Mouse (Mus musculus): ENCODE data around the gene Foxp4. TPM values are rescaled to one million over a fixed set of nuclear protein-coding genes. Genes with fewer than 3 reads are reported as not detected.

Foxp4 gene
- polyA plus RNA-seq, 2 experiments, result 3.5 to 9.4 TPM

DNA sequence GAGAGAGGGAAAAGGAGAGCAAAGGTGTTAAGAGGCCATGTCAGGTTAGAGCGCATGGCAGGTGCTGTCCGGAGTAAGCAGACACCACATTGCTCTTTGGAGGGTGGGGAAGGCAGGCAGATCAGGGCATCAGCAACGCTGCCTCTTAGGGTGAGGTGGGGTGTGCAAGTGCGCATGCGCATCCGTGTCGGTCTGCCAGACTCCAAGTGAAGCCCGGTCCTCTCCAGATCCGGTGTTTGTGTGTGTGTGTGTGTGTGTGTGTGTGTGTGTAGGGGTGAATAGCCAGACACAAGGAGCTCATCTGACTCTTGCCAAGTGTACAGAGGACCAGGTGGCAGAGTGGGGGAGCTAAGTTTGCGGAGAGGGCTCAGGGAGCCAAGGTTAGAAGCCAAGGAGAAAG is 58.4 kb downstream of the Foxp4 start:
- Histone ChIP-seq H3K4me1 (replicated peaks; ENCODE audit: control insufficient read depth in 2 of 2, insufficient read depth in 2 of 2, low read length in 1 of 2) (no peaks in the 10 kb centered on the region), H3K4me3 (ENCODE audit: insufficient read depth in 1 of 2, low read depth in 2 of 2, low read length in 2 of 2) (no peak overlapping the region), H3K36me3 (replicated peaks; ENCODE audit: control insufficient read depth, insufficient read depth, low read depth) (0 out of 2 replicates have a peak, but pooled peaks cover 2% of the 10 kb centered on the region), H3K9ac (replicated peaks) (no peak overlapping the region), H3K9me3 (ENCODE audit: control insufficient read depth, low read length) (no peaks in the 10 kb centered on the region), H3K27me3 (ENCODE audit: control insufficient read depth, insufficient read depth, low read length) (no peaks in the 10 kb centered on the region), H3K4me2 (ENCODE audit: low read depth) (no peak overlapping the region), H3K27ac (no peak overlapping the region)
- ATAC-seq (ENCODE audit: insufficient read depth) (no peak), DNase-seq (ENCODE audit: low read depth in 3 of 3, low spot score in 3 of 3) (no peak)
- TF ChIP-seq EP300 (IDR thresholded peaks at IDR 0.05; ENCODE audit: low read depth) (no peak), CTCF (IDR thresholded peaks at IDR 0.05; ENCODE audit: low read depth) (no peak)
- WGBS (ENCODE audit: insufficient replicate concordance), result 61% methylated on average over 10 of the region's 10 CpGs

DNA sequence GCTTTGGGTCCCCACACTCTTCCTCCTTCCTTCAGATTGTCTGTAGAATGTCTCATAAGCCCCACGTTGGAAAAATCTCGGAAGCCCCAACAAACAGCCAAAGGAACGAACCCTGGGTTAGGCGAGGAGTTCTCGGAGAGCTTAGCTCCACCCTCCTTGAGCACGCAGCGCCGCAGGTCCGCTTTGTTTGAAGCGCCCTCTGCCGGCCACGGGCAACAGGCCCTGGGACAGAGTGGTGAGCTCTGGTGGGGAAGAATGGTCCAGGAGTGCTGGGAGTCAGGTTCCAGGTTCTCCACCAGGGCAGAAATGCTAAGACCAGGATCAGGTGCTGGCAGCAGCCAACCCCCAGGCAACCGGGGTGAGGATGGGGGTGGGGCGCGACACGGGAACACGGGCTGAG is 59.9 kb downstream of the Foxp4 start:
- H3K4me3 ChIP-seq (ENCODE audit: insufficient read depth in 1 of 2, low read depth in 2 of 2, low read length in 2 of 2), result no peak overlapping the region
- WGBS (ENCODE audit: insufficient replicate concordance), result 1% methylated on average over 17 of the region's 17 CpGs
- no peak for TF ChIP-seq EP300 (IDR thresholded peaks at IDR 0.05; ENCODE audit: low read depth)
- TF ChIP-seq CTCF (IDR thresholded peaks at IDR 0.05; ENCODE audit: low read depth), result peak; percentile 96
- no peaks in the 10 kb centered on the region for H3K27me3 ChIP-seq (ENCODE audit: control insufficient read depth, insufficient read depth, low read length)
- no peak overlapping the region for H3K27ac ChIP-seq
- no peaks in the 10 kb centered on the region for H3K4me1 ChIP-seq (replicated peaks; ENCODE audit: control insufficient read depth in 2 of 2, insufficient read depth in 2 of 2, low read length in 1 of 2)
- peak; percentile 34 to 42 (median 37) for DNase-seq (ENCODE audit: low read depth in 3 of 3, low spot score in 3 of 3)
- ATAC-seq (ENCODE audit: insufficient read depth), result peak; percentile 67
- no peaks in the 10 kb centered on the region for H3K9me3 ChIP-seq (ENCODE audit: control insufficient read depth, low read length)
- peak overlapping the region; percentile 34; the same call in 1 of the 2 replicates for H3K4me2 ChIP-seq (ENCODE audit: low read depth)
- H3K9ac ChIP-seq (replicated peaks), result no peak overlapping the region
- H3K36me3 ChIP-seq (replicated peaks; ENCODE audit: control insufficient read depth, insufficient read depth, low read depth), result no peaks in the 10 kb centered on the region

DNA sequence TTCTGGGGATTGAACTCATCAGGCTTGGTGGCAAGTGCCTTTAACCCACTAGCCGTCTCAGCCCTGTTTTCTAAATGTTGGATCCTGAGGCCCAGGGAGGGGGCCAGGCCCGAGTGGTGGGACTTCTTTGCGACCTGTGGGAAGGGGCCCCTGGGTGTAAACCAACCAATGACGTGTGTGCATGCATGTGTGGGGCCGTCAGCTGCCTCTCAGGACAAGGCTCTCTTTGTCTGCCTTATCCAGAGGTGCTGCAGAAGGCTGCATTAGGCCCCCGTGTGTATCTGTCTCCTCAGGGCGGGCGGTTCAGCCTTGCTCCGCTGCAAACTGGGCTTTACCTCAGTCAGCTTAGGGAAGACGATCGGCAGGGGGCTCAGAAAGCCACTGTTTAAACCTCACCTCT is 61.0 kb downstream of the Foxp4 start:
- Histone ChIP-seq H3K4me2 (ENCODE audit: low read depth) (no peak overlapping the region), H3K9ac (replicated peaks) (no peak overlapping the region), H3K4me3 (ENCODE audit: insufficient read depth in 1 of 2, low read depth in 2 of 2, low read length in 2 of 2) (no peak overlapping the region), H3K36me3 (replicated peaks; ENCODE audit: control insufficient read depth, insufficient read depth, low read depth) (no peaks in the 10 kb centered on the region), H3K27ac (no peak overlapping the region), H3K27me3 (ENCODE audit: control insufficient read depth, insufficient read depth, low read length) (no peaks in the 10 kb centered on the region), H3K9me3 (ENCODE audit: control insufficient read depth, low read length) (no peaks in the 10 kb centered on the region), H3K4me1 (replicated peaks; ENCODE audit: control insufficient read depth in 2 of 2, insufficient read depth in 2 of 2, low read length in 1 of 2) (no peaks in the 10 kb centered on the region)
- TF ChIP-seq EP300 (IDR thresholded peaks at IDR 0.05; ENCODE audit: low read depth) (no peak), CTCF (IDR thresholded peaks at IDR 0.05; ENCODE audit: low read depth) (no peak)
- 39% methylated on average over 11 of the region's 11 CpGs for WGBS (ENCODE audit: insufficient replicate concordance)
- DNase-seq (ENCODE audit: low read depth in 3 of 3, low spot score in 3 of 3) (no peak), ATAC-seq (ENCODE audit: insufficient read depth) (no peak)

DNA sequence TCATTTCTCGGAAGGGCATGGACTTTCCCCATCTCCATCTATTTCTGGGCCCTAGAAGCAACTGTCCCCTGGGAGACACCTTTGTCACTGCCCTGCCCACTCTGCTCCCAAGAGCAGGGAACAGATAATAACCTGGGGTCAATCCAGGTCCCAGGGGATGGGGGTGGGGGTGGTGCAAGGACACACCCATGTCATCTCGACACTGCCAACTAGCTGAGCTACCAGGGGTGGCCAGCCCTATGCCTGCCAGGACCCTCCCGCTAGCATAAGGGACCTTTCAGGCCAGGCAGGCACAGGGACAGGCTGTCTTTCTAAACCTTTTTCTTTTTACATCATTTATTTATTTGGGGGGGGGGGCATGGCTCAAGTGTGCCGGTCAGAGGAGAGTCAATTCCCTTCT is 61.4 kb downstream of the Foxp4 start:
- Histone ChIP-seq H3K4me1 (replicated peaks; ENCODE audit: control insufficient read depth in 2 of 2, insufficient read depth in 2 of 2, low read length in 1 of 2) (no peaks in the 10 kb centered on the region), H3K27me3 (ENCODE audit: control insufficient read depth, insufficient read depth, low read length) (no peaks in the 10 kb centered on the region), H3K4me2 (ENCODE audit: low read depth) (no peak overlapping the region), H3K9me3 (ENCODE audit: control insufficient read depth, low read length) (no peaks in the 10 kb centered on the region), H3K4me3 (ENCODE audit: insufficient read depth in 1 of 2, low read depth in 2 of 2, low read length in 2 of 2) (no peak overlapping the region), H3K27ac (no peak overlapping the region), H3K36me3 (replicated peaks; ENCODE audit: control insufficient read depth, insufficient read depth, low read depth) (no peaks in the 10 kb centered on the region), H3K9ac (replicated peaks) (no peak overlapping the region)
- DNase-seq (ENCODE audit: low read depth in 3 of 3, low spot score in 3 of 3), result no peak
- ATAC-seq (ENCODE audit: insufficient read depth), result no peak
- 60% methylated on average over 4 of the region's 4 CpGs for WGBS (ENCODE audit: insufficient replicate concordance)
- TF ChIP-seq CTCF (IDR thresholded peaks at IDR 0.05; ENCODE audit: low read depth), result no peak
- no peak for TF ChIP-seq EP300 (IDR thresholded peaks at IDR 0.05; ENCODE audit: low read depth)

DNA sequence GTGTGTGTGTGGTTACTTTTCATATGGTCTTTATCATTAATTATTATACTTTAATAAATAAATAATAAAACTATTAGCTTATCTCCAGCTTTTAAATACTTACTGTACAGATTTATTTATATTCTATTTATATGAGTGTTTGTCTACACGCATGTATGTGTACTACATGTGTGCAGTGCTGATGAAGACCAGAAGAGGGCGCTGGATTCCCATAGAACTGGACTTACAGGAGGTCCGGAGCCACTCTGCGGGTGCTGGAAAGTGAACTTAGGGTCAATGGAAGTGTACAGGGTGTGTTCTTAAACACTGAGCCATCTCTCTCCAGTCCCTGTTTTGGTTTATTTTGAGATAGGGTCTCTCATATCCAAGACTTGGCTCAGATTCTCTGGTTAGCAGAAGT is 68.9 kb downstream of the Foxp4 start:
- H3K27me3 ChIP-seq (ENCODE audit: control insufficient read depth, insufficient read depth, low read length), result no peaks in the 10 kb centered on the region
- TF ChIP-seq CTCF (IDR thresholded peaks at IDR 0.05; ENCODE audit: low read depth), result no peak
- TF ChIP-seq EP300 (IDR thresholded peaks at IDR 0.05; ENCODE audit: low read depth), result no peak
- H3K36me3 ChIP-seq (replicated peaks; ENCODE audit: control insufficient read depth, insufficient read depth, low read depth), result no peaks in the 10 kb centered on the region
- H3K4me1 ChIP-seq (replicated peaks; ENCODE audit: control insufficient read depth in 2 of 2, insufficient read depth in 2 of 2, low read length in 1 of 2), result peaks cover 0 to 4% of the 10 kb centered on the region in 2 experiments; a peak in 1 of 4 replicates
- ATAC-seq (ENCODE audit: insufficient read depth) (no peak), DNase-seq (ENCODE audit: low read depth in 3 of 3, low spot score in 3 of 3) (no peak)
- H3K4me3 ChIP-seq (ENCODE audit: insufficient read depth in 1 of 2, low read depth in 2 of 2, low read length in 2 of 2), result no peak overlapping the region
- no peak overlapping the region for H3K4me2 ChIP-seq (ENCODE audit: low read depth)
- no peak overlapping the region for H3K9ac ChIP-seq (replicated peaks)
- 61% methylated on average over 4 of the region's 4 CpGs for WGBS (ENCODE audit: insufficient replicate concordance)
- no peak overlapping the region for H3K27ac ChIP-seq
- H3K9me3 ChIP-seq (ENCODE audit: control insufficient read depth, low read length), result no peaks in the 10 kb centered on the region

Measured in liver, embryonic 14.5 days (tissue).